Mouse (Mus musculus) spleen, adult 12 weeks (tissue): ENCODE measurements around the gene Trpm2.
"Not testable (repeated sequence)": the region's sequence is repeated elsewhere in the genome, so short reads cannot be mapped to it uniquely, and the experiment has no call there.

Source experiments
- DNase-seq: peaks from one replicate; pipeline ENCODE4 v3.0.0; 2022; ENCODE audit warnings: low spot score

The Trpm2 gene

GRCm38 (mm10) chr10:77970481-77970880 is at the start of gene Trpm2:
Gene Trpm2 (minus strand): TSS chr10:77970563.
- no peak for DNase-seq

- not testable (repeated sequence) for DNase-seq
These were observed 49.6 kb upstream of the Trpm2 start for GRCm38 (mm10) chr10:78019984-78020383.

GRCm38 (mm10) chr10:78019291-78019690 is 48.9 kb upstream of the Trpm2 start:
- DNase-seq = no peak

- DNase-seq = peak; percentile 65
These were observed 48.4 kb upstream of the Trpm2 start for GRCm38 (mm10) chr10:78018797-78019203.

GRCm38 (mm10) chr10:78016366-78016765 is 46.0 kb upstream of the Trpm2 start:
- DNase-seq = no peak

GRCm38 (mm10) chr10:78015489-78015888 is 45.1 kb upstream of the Trpm2 start:
- DNase-seq = no peak

- no peak for DNase-seq
These were observed 42.5 kb upstream of the Trpm2 start for GRCm38 (mm10) chr10:78012661-78013495.

- DNase-seq = not testable (repeated sequence)
These were observed 40.8 kb upstream of the Trpm2 start for GRCm38 (mm10) chr10:78011116-78011515.

GRCm38 (mm10) chr10:78010335-78010734 is 40.0 kb upstream of the Trpm2 start:
- no peak for DNase-seq

GRCm38 (mm10) chr10:78009945-78010293 is 39.6 kb upstream of the Trpm2 start, which contains the start of gene Pfkl:
Gene Pfkl (minus strand): TSS chr10:78010083.
- no peak for DNase-seq

GRCm38 (mm10) chr10:78009184-78009944 is 39.0 kb upstream of the Trpm2 start:
- peak; percentile 94 for DNase-seq

- no peak for DNase-seq
These were observed 37.8 kb upstream of the Trpm2 start for GRCm38 (mm10) chr10:78008169-78008568.

GRCm38 (mm10) chr10:78007203-78007602 is 36.8 kb upstream of the Trpm2 start:
- no peak for DNase-seq

GRCm38 (mm10) chr10:78005791-78006438 is 35.6 kb upstream of the Trpm2 start:
- no peak for DNase-seq

GRCm38 (mm10) chr10:78004479-78005100 is 34.2 kb upstream of the Trpm2 start:
- no peak for DNase-seq

- DNase-seq = no peak
These were observed 32.0 kb upstream of the Trpm2 start for GRCm38 (mm10) chr10:78002316-78002715.

GRCm38 (mm10) chr10:78001796-78002195 is 31.4 kb upstream of the Trpm2 start:
- DNase-seq = no peak

- DNase-seq = no peak
These were observed 29.8 kb upstream of the Trpm2 start for GRCm38 (mm10) chr10:78000200-78000599.

GRCm38 (mm10) chr10:77995639-77996038 is 25.3 kb upstream of the Trpm2 start:
- no peak for DNase-seq

- no peak for DNase-seq
These were observed 15.4 kb upstream of the Trpm2 start for GRCm38 (mm10) chr10:77985775-77986174.

- peak; percentile 63 for DNase-seq
These were observed 14.3 kb upstream of the Trpm2 start for GRCm38 (mm10) chr10:77984660-77985059.
